Mouse (Mus musculus): ENCODE results near the gene Igsf3.

The Igsf3 gene

DNA sequence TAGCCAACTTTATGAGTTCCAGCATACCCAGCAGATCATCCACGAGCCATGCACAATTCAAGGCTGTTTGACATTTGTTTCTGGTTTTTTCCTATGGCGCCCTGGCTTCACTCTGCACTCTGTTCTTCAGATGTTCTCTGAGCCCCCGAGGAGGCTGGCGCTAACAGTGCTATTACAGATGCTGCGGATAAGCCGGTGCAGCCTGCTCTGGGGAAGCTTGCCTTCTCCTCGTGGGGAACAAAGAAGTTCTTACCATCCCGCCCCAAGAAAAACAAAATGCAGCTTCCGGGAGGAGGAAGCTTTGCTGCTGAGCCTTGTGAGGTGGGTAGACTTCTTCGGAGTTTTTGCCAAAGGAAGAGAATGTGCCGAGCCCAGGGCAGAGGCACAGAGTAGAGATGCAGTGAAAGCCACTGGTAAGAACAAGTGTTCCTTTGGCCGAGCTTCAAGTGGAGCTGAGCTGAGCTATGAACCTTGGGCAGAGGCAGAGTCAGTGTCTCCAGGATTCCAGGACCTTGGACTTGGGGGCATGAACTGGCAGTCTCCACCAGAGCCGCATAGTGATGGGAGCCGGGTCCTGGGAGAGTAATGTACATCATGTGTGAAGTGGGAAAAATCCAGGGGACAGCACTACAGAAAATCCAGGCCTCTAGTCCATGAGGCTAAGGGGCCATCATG lies 125.3 kb downstream of the Igsf3 start:
- no peak for DNase-seq (ENCODE audit: low spot score)

DNA sequence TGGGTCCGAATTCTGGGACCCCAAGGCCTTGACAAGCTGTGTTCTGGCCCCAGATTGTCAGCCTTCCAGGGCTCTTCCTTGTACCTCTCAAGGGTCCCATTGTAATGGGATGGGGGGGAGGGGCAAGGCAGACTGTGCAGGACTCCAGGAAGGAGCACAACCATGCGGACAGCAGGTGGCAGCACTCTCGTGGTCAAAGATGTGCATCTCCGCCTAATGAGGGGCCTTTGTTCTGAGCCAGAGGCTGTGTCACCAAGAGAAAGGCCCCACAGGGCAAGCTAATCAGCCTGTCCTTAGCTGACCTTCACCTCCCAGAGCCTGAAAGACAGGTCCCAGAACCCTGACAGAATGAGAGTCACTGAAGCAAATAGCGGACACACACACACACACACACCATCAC lies 129.3 kb downstream of the Igsf3 start:
- peak; percentile 58 for DNase-seq (ENCODE audit: low spot score)

DNA sequence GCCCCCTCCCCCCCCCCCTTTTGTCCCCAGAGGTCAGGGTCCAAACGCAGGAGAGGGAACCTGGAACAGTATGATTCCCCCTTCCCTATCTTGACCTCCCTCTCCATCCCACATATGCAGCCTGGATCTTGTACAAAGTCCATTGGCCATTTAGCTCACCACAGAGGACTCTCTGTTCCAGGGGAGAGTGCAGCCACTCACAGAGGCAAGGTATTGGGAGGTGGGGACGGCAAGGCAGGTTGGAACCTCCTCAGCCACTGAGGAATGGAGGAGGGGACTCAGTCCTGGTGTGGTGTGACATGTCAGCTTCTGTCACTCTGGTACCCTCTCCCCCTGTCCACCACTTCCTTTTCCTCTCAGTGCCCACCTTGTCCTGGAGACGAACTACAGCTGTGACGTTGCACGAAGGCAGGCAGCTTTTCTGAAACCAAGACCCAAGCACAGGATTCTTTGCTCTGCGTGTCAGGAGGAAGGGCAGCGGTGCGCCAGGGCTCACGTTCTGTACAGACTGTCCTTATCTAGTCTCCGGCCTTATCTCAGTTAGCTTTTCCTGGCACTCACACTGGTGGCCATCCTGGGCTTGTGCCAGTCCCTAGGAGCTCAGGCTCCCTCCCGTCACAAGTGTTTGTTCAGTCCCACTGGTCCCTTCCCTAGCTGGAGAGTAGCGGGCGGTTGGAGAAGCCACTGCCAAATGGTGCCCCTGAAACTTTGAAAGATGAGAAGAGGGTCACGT lies 130.3 kb downstream of the Igsf3 start:
- no peak for DNase-seq (ENCODE audit: low spot score)

DNA sequence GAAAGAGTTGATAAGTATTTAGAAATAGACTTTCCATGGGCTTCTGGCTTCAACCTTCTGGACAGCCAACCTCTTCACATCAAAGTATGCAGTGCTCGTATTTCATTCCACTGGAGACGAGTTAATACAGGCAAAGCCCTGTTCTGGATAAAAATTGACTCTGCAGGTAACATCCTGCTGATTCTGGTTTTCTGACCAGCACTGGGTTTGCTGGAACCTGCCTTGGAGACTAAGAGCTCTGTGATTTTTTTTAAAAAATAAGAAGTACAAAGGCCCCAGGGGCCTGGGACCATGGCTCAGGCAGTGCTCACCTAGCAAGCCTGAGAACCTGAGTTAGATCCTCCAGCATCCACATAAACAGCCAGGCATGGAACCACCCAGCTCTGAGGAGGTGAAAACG lies 130.9 kb downstream of the Igsf3 start:
- DNase-seq (ENCODE audit: low spot score) = no peak

DNA sequence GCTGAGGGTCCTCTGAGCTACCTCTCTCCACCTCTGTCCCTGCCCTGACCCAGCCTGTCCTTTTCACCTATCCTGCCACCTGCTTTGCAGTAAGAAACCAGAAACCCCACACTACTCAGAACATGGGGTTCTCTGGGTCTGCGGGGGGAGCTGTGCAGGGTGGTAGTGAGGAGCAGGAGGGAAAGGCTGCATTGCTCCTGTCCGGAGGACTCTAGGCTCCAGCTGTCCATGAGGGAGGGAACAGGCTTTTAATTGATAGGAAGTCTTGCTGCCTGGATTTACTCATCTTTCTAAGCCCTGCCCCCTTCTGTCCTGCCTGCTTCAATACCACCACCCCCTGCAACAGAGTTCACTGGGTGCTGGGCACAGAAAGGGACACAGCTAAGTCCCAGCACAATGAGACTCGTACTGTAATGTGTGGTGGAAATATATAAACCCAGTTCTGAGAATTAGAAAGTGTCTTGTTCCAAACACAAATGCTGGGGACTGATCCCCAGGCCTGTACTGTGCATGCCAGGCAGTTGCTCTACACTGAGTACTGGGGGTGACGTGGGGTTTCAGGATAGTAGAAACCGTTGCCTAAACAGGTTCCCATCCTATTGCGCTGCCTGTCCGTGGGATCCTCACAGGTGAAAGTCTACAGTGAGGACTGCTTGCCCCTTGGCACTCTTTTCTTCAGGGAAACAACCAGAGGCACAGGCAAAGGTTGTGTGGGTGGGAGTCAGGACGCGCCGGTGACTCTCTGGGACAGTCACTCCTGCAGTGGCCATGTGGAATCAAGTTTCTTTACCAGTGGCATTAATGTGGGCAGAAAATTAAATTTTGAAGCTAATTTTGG lies 133.0 kb downstream of the Igsf3 start:
- DNase-seq (ENCODE audit: low spot score) = no peak

DNA sequence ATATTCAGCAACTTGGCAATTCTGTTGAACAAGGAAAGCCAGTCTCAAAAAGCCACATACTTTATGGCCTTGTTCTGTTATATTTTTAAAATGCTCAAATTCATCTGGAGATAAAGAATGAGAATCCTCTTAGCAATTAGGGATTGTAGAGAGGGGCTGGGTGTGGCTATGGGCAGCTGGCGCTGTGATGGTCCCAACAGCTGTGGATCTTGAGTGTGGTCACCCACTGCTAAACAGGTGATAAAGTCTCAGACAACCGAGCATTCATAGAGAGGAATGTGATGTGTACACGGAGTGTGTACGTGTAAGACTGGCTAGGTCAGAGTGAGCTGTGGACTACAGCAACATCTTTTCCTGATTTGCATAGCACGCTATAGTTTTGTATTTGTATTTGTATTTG lies 133.7 kb downstream of the Igsf3 start:
- no peak for DNase-seq (ENCODE audit: low spot score)

Measured in ovary, postnatal 10 days (tissue).